In genomic region chrX:13041630-13042129, GRCm38 (mm10) we compare ENCODE assay signal across 8 mouse cellular contexts. TPM values are rescaled to one million over a fixed set of nuclear protein-coding genes. Genes with fewer than 3 reads are reported as not detected.
DNase-seq lines count a peak whose midpoint lies in the region; ATAC-seq lines count a peak whose summit lies in the region.

No protein-coding gene starts in this region.

- H3K27ac ChIP-seq in hindbrain, embryonic 11.5 days (ENCODE audit: low read depth, low read length), result peak overlapping the region; percentile 75

- H3K4me1 ChIP-seq in hindbrain, embryonic 11.5 days (replicated peaks; ENCODE audit: control insufficient read depth, insufficient read depth, low read length), result no peaks in the 10 kb centered on the region

- ATAC-seq in hindbrain, embryonic 11.5 days (ENCODE audit: low FRiP score), result peak; percentile 99

- no peaks in the 10 kb centered on the region for H3K9me3 ChIP-seq in hindbrain, embryonic 11.5 days (ENCODE audit: control insufficient read depth, low read length)

- H3K27me3 ChIP-seq in hindbrain, embryonic 11.5 days (ENCODE audit: control insufficient read depth, insufficient read depth, low read length), result no peaks in the 10 kb centered on the region

- H3K4me2 ChIP-seq in hindbrain, embryonic 11.5 days (replicated peaks; ENCODE audit: low read depth, low read length), result peak overlapping the region; percentile 44

- H3K9ac ChIP-seq in hindbrain, embryonic 11.5 days (ENCODE audit: low read depth, low read length), result peak overlapping the region; percentile 57

- H3K4me3 ChIP-seq in hindbrain, embryonic 11.5 days (ENCODE audit: low read depth, low read length), result peak overlapping the region; percentile 38

- WGBS in hindbrain, embryonic 11.5 days, result 9% methylated on average over 33 of the region's 35 CpGs

- H3K36me3 ChIP-seq in hindbrain, embryonic 11.5 days (ENCODE audit: control insufficient read depth, insufficient read depth, low read length), result no peaks in the 10 kb centered on the region

- peak; percentile 97 for DNase-seq in Muller cell, postnatal 12 days (ENCODE audit: inconsistent ontology term)
- DNase-seq in cerebellum, adult 9-11 months, result peak; percentile 96
- peak; percentile 87 to 91 for DNase-seq in frontal cortex, adult 2 months (ENCODE audit: extremely low spot score in 1 of 2, low spot score in 1 of 2)
- peak; percentile 85 for DNase-seq in hindbrain, embryonic 11.5 days (ENCODE audit: low spot score)
- peak; percentile 87 to 88 for DNase-seq in layer of hippocampus, postnatal 10 days (ENCODE audit: low spot score in 2 of 2)
- DNase-seq in lung, postnatal 10 days, result peak; percentile 98
- peak; percentile 91 for DNase-seq in ovary, postnatal 36 days (ENCODE audit: low spot score)
- peak; percentile 94 for DNase-seq in thymus, postnatal 25 days

RNA-seq across cellular contexts. Expression of gene Usp9x, which starts 29.6 kb away (rescaled TPM):
- 49.5 and 54.3 TPM in 2 replicates for polyA plus RNA-seq in frontal cortex, adult 2 months (2012; rRNA removed)
- 62.2 and 83.6 TPM in 2 replicates for polyA plus RNA-seq in hindbrain, embryonic 11.5 days (2014; fragmentation: Nextera tagmentation; extraction: Ambion mirVana)
- total RNA-seq in layer of hippocampus, postnatal 10 days (2021), result 100 to 1,000 TPM; 239 to 262 TPM

Comparison
In these comparisons a context has a peak if more than half of its experiments do, and no peak if none do; other contexts are left out.
1. Peak in every context shown above with its lines: DNase-seq, ATAC-seq, H3K4me3 ChIP-seq and H3K27ac ChIP-seq.